Mouse (Mus musculus) left cerebral cortex, postnatal 25 days (tissue): Measurements from ENCODE around the gene Acot11. TPM values are rescaled to one million over a fixed set of nuclear protein-coding genes. Genes with fewer than 3 reads are reported as not detected.
"Not testable (repeated sequence)": the region's sequence is repeated elsewhere in the genome, so short reads cannot be mapped to it uniquely, and the experiment has no call there.

Source experiments
- DNase-seq, 2 experiments: peaks; one replicate each; pipeline ENCODE4 v3.0.0; 2022; ENCODE audit warnings: low spot score in 2 of 2, mixed read lengths in 1 of 2
- intact Hi-C: fragments of 180-260 bp; cut with DNase I; formaldehyde crosslinking; loops from one replicate; pipeline ENCODE4 v1.15.1; 2025
- total RNA-seq, 2 experiments: library from RNA; stranded (reverse); gene quantifications; 2 replicates each; pipeline ENCODE4 v1.2.3; 2021

Acot11 gene
- total RNA-seq, 2 experiments from 2014 or later = 39.1 to 53.0 TPM

DNA sequence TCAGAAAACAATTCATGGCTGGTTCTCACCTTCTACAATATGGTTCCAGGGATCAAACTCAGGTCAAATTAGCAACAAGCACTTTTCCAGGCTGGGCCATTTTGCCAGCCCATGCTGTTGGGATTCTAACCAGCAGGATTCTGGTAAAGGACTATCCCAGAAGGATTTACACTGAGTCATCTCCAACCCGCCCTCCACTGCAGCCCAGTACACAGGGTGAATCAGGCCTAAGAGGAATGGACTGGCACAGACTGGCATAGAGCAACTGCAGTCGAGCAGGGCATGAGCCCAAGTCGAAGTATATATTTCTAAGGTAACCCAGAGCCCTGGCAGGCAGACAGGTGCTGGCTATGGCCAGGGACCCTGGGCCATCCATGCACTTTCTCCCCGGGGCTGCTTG, 12.2 kb upstream of the Acot11 start:
- DNase-seq = no peak
- intact Hi-C loops = no loop called here

DNA sequence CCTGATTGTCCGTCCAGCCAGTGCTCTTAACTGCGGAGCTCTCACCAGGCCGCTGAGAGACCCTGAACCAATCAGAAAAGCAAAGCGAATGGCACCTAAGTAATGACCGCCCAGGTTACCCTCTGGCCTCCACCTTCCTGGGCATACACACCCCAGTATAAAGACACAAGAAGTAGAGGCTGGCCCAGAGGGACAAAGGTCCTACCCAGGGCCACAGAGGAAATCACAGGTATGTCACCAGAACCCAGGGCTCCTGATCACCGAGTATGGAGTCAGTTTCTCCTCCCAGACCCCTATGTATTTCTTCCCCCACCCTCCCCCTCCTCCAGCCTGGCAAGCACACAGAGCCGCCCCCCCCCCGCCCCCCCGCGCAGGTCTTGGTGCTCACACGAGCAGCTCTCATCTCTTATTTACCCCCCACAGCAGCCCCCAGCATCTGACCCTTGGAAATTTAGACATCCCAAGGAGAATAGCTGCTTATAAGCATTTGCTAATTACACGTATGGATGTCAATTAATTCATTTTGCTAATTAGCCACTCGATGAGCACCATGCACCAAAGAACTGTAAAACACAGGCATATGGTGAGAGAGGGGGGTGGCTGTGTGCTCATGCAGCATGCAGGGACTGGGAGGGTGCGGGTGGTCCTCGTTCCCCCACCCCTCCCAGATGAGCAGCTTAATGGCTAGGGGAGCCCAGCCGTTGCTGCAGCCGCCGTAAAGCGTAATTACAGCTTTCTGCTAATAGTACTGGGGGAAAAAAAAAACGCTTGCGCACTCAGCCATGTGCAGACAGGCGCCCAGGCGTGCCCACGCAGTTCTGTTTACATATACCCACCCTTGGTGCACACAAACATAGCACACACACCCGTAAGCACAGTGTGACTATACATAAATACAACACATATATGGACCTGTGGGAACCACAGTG, 10.9 kb upstream of the Acot11 start:
- DNase-seq = peak in 1 of 2 experiments; percentile 37
- intact Hi-C loops = no loop called here

DNA sequence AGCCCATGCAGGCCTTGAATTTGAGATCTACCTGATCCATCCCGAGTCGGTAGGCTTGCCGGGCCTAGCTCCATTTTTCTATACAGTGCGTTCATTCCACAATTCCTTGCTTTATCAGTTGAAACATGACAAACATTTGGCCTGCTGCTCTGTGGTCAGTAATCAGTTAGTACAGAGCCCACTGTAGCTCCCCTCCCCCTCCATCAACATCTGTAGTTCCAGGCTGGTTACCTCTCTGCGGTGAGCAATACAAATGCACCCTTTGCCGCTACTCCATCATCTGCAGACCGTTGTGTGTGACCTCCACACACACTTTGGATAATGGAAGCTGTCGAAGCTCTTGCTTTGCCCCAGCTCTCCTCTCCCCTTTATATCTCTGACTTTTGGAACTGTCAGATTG, 6.4 kb upstream of the Acot11 start:
- DNase-seq = no peak
- intact Hi-C loops = no loop called here

DNA sequence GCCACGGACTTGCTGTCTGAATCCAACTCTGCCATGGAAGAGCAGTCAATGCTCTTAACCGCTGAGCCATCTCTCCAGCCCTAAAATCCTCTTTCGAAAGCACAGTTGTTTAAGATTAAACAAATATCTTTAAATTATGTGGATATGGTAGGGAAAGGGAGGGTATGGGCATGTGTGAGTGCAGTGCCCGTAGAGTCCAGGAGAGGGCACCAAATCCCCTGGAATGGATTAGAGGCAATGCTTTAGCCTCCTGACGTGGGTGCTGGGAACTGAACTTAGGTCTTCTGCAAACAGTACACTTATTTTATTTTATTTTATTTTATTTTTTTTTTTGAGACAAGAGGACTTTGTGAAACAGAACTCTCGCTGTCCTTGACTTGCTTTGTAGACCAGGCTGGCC, 5.2 kb upstream of the Acot11 start:
- intact Hi-C loops = no loop called here
- DNase-seq = no peak

DNA sequence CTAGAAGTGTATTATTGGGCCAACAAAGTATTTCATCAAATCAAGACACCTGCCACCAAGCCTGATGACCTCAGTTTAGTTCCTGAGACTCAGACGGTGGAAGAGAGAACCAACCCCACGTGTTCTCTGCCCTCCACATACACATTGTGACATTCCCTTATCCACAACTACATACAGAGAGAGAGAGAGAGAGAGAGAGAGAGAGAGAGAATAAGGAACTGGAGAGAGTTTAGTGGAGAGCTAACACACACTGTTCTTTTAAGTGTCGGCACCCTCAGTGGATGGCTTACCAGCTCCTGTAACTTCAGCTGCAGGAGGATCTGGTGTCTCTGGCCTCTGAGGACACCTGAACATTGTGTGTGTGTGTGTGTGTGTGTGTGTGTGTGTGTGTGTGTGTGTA, 2.5 kb upstream of the Acot11 start:
- DNase-seq = no peak
- intact Hi-C loops = loop anchor here (10.0 kb wide), 1 partner anchor 358 kb away; no protein-coding TSS in a partner anchor

GRCm38 (mm10) chr4:106805890-106806289, 1.1 kb upstream of the Acot11 start:
- intact Hi-C loops = loop anchor here (10.0 kb wide), 1 partner anchor 359 kb away; no protein-coding TSS in a partner anchor
- no peak for DNase-seq

DNA sequence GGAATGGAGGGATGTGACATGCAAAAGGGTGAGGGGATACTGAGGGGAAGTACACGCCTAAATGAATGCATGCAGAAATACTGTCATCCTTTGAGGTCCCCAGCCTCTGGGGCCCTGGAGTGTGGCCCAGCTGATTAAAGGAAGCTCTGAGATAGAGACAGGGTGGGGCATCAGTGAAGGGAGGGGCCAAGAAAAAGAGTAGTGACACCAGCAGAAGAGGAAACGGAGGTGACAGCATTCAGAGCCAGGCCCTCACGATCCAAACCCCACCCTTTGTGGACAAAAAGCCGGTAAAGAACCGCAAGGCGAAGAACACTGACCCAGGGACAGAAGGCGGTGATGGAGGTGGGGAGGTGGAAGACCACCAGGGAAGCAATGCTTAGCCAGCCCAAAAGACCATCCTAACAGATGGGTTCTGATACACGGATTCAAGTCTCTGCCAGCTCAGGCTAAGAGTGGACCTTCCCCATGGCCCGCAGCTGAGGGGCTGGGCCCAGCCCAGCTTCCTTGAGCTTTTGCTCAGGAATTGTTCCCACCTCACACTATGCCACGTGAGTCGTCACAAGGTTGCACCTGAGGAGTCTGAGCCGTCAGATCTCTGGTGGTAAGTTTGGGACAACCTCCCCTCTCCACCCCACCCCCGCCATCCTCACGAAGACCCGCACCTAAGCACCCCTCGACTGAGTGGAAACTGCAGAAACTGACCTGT, 443 bp downstream of the Acot11 start:
- no peak for DNase-seq
- intact Hi-C loops = loop anchor here (10.0 kb wide), 1 partner anchor 360 kb away; no protein-coding TSS in a partner anchor

- intact Hi-C loops = loop anchor here (10.0 kb wide), 1 partner anchor 361 kb away; no protein-coding TSS in a partner anchor
- no peak for DNase-seq
Observed at GRCm38 (mm10) chr4:106803781-106804180, 1.0 kb downstream of the Acot11 start.

DNA sequence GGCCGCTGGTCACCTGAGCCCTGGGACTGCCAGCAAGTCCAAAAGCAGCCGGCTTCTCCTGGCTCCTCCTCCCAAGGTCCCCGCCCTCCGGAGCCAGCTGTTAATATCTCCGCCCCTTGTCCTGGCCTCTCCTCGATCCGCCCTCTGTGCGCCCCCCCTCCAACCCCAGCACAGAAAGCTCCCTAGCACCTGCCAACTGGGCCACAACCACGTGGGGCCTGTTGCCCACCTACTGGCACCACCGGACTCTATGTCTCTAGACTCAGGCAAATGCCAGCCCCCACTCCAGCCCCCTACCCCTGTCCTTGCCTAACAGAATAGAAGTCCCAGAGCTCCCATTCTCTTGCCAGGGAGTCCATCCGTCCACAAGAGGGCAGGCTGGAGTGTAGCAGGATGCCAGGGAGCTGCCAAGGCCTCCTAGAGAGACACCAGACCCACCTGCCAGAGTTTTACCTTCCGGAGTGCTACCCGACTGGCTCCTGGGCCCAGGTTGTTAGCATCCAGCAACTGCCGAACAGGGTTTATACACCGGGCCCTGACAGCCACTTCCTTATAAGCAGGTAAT, 4.9 kb downstream of the Acot11 start:
- peak; percentile 69 to 75 for DNase-seq
- intact Hi-C loops = loop anchor here (10.0 kb wide), 1 partner anchor 365 kb away; no protein-coding TSS in a partner anchor

- intact Hi-C loops = no loop called here
- peak in 1 of 2 experiments; percentile 37 for DNase-seq
Observed at GRCm38 (mm10) chr4:106798908-106799546, 5.8 kb downstream of the Acot11 start.

DNA sequence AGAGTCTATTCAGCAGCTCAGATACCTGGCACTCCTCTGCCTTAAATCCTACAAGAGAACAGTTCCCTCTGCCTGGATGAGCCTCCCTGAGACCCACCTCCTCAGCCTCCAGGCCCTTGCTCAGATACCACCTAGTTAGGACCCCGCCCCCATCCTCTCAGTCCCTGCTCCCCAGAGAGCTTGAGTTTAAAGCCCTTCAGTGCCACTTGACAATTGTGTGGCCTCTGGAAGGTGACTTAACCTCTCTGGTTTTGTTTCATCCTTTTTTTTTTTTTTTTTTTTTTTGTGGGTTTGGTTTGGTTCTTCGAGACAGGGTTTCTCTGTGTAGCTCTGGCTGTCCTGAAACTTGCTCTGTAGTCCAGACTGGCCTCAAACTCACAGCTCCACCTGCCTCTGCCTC, 9.5 kb downstream of the Acot11 start:
- intact Hi-C loops = no loop called here
- DNase-seq = no peak

DNA sequence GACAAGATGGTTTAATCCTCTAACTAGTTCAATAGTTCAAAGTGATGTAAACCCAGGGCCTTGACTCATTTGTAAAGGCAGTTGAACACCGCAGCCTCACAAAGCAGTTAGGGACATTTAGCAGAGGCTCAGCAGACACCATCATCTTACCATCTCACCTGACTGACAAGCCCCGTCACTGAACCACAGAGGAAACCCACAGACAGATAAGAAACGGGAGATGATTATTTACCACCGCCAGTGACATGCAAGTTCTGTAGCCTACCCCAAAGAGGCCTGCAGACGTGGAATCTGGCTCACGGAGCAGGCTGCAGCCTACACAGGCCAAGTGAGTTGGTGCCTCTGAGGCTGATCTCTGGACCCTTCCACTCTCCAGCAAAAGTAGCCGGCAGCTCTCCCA, 10.6 kb downstream of the Acot11 start:
- DNase-seq = no peak
- intact Hi-C loops = no loop called here

GRCm38 (mm10) chr4:106793826-106794225, 11.0 kb downstream of the Acot11 start:
- intact Hi-C loops, DNase-seq: not testable (repeated sequence)

- DNase-seq = no peak
- intact Hi-C loops = no loop called here
Observed at GRCm38 (mm10) chr4:106792276-106792675, 12.5 kb downstream of the Acot11 start.

DNA sequence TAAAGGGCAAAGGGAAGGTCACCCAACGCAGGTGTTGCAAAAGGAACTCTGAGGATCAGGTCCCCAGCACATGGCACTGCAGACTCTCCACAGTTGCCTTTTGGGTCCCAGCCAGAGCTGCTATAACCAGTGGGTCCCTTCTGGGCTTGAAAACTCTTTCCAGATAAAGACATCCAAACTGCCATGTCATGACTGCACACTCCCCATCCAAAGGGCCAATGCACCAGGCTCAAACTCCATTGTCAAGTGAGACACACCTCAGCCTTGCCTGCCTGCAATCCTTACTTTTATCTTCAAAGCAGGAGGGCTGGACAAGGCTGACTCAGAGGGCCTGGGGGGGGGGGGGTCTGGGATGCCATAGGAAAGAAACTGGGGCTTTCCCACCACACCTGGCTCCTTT, 13.9 kb downstream of the Acot11 start:
- intact Hi-C loops = no loop called here
- no peak for DNase-seq

DNA sequence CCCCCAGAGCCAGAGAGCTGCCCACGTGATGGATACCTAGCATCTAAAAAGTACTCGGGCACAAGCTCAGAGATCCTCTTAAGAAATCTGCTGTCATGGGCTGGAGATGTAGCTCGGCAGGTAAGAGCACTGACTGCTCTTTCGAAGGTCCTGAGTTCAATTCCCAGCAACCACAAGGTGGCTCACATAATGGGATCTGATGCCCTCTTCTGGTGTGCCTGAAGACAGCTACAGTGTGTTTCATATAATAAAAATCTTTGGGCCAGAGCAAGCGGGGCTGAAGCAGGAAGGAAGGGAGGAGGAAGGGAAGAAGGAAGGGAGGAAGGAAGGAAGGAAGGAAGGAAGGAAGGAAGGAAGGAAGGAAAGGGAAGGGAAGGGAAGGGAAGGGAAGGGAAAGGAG, 14.6 kb downstream of the Acot11 start:
- intact Hi-C loops, DNase-seq: not testable (repeated sequence)

DNA sequence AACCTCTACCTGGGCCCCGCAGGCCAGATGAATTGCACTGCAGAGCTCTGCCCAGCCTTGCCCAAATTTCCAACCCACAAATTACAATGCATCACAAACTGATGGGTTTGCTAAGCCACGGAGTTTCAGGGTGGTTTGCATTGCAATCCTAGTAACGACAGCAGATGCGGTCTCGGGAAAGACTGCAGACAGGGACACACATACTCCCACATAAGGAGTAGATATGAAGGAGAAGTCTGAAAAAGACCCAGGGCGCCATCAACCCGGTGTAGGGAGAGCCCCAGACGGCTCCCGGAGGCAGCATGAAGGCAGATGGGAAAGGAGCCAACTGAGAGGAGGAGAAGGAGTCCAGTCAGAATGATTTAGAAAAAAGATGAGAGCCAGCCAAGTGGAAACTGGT, 15.1 kb downstream of the Acot11 start:
- peak; percentile 52 to 83 for DNase-seq
- intact Hi-C loops = no loop called here

DNA sequence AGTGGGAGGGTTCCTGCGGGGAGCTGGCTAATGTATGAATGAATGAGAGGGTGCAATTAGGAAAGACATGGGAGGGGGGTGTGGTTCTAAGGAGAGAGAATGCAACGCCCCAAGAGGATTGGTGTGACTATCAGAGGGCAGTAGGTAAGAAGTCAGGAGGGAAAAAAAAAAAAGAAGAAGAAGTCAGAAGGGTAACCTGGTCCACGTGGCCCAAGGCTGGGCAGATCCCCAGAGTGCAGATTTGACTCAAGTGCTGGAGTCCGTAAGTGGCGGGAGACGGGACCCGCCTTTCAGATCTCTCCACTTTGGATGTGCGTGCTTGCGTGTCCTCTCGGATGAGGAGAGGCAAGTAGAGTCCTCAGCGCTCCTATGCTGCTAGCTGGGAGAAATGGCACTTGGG, 16.2 kb downstream of the Acot11 start:
- no peak for DNase-seq
- intact Hi-C loops = no loop called here

- intact Hi-C loops = no loop called here
- DNase-seq = peak; percentile 28 to 76
Observed at GRCm38 (mm10) chr4:106787830-106788229, 17.0 kb downstream of the Acot11 start.
